10 mouse cellular contexts compared by ENCODE assay signal in genomic region chr9:114842269-114842668, GRCm38 (mm10). TPM values are rescaled to one million over a fixed set of nuclear protein-coding genes. Genes with fewer than 3 reads are reported as not detected.
DNase-seq lines count a peak whose midpoint lies in the region; ATAC-seq and TF ChIP-seq lines count a peak whose summit lies in the region.
"Had no signal": no experiment of that assay in that cellular context is flagged by ENCODE, and none has a peak within 500 bp of the region (broad histone marks: within the 10 kb centered on the region; RNA-seq: fewer than 3 reads in every experiment).

No protein-coding gene starts in this region.

- H3K9ac ChIP-seq in heart, postnatal 0 days (replicated peaks; ENCODE audit: low read depth, low read length) = no peak overlapping the region
- H3K9ac ChIP-seq in heart, embryonic 11.5 days (ENCODE audit: low read depth, low read length) = no peak overlapping the region
- H3K9ac ChIP-seq in embryonic facial prominence, embryonic 15.5 days = no peak overlapping the region
- H3K9ac ChIP-seq in limb, embryonic 14.5 days (ENCODE audit: low read depth, low read length, severe bottlenecking) = no peak overlapping the region
- no peak overlapping the region for H3K9ac ChIP-seq in lung, postnatal 0 days (replicated peaks; ENCODE audit: low read depth)

- WGBS in heart, postnatal 0 days = 81% methylated on average over 7 of the region's 7 CpGs
- 73% methylated on average over 7 of the region's 7 CpGs for WGBS in heart, embryonic 11.5 days (ENCODE audit: insufficient replicate concordance)
- WGBS in embryonic facial prominence, embryonic 15.5 days = 77% methylated on average over 7 of the region's 7 CpGs
- 56% methylated on average over 7 of the region's 7 CpGs for WGBS in limb, embryonic 14.5 days
- WGBS in lung, postnatal 0 days = 61% methylated on average over 7 of the region's 7 CpGs

- no peak overlapping the region for H3K4me3 ChIP-seq in heart, postnatal 0 days (ENCODE audit: low read depth, low read length)
- H3K4me3 ChIP-seq in heart, embryonic 11.5 days (ENCODE audit: low read depth, low read length) = no peak overlapping the region
- H3K4me3 ChIP-seq in embryonic facial prominence, embryonic 15.5 days (replicated peaks) = 0 out of 2 replicates have a peak overlapping the region, but pooled peaks have one; percentile 68
- H3K4me3 ChIP-seq in limb, embryonic 14.5 days (replicated peaks; ENCODE audit: low read length) = no peak overlapping the region; the same call in 1 of the 2 replicates
- peak overlapping the region; percentile 76 for H3K4me3 ChIP-seq in lung, postnatal 0 days (ENCODE audit: low read depth, low read length)
- H3K4me3 ChIP-seq: megakaryocyte, embryonic 14.5 days had no signal

- H3K4me2 ChIP-seq in heart, postnatal 0 days (ENCODE audit: low read depth, low read length) = peak overlapping the region; percentile 98
- no peak overlapping the region; the same call in 1 of the 2 replicates for H3K4me2 ChIP-seq in heart, embryonic 11.5 days
- peak overlapping the region; percentile 99 for H3K4me2 ChIP-seq in embryonic facial prominence, embryonic 15.5 days (replicated peaks)
- 0 out of 2 replicates have a peak overlapping the region, but pooled peaks have one; percentile 98 for H3K4me2 ChIP-seq in limb, embryonic 14.5 days (replicated peaks; ENCODE audit: low read depth, low read length, severe bottlenecking)
- H3K4me2 ChIP-seq in lung, postnatal 0 days (replicated peaks; ENCODE audit: low read depth, low read length) = peak overlapping the region; percentile 97

- no peak for DNase-seq in heart, postnatal 0 days (ENCODE audit: low spot score)
- DNase-seq in limb, embryonic 14.5 days (ENCODE audit: low spot score) = no peak
- peak; percentile 78 for DNase-seq in lung, postnatal 0 days (ENCODE audit: low spot score)
- no peak for DNase-seq in right cerebral cortex, postnatal 14 days
- no peak for DNase-seq in adrenal gland, adult 18-20 months (ENCODE audit: low spot score in 2 of 2)
- DNase-seq: cerebellum, adult 18-20 months had no signal

- TF ChIP-seq POLR2A in limb, embryonic 14.5 days (IDR thresholded peaks at IDR 0.05; ENCODE audit: borderline replicate concordance, extremely low read depth, insufficient read depth, insufficient read length) = no peak

- peak overlapping the region; percentile 30; the same call in 1 of the 2 replicates for H3K27ac ChIP-seq in heart, postnatal 0 days (ENCODE audit: low read depth)
- no peak overlapping the region for H3K27ac ChIP-seq in heart, embryonic 11.5 days (ENCODE audit: low read depth, low read length)
- no peak overlapping the region for H3K27ac ChIP-seq in embryonic facial prominence, embryonic 15.5 days (replicated peaks)
- no peak overlapping the region for H3K27ac ChIP-seq in limb, embryonic 14.5 days (replicated peaks; ENCODE audit: low read depth, low read length)
- H3K27ac ChIP-seq in lung, postnatal 0 days (ENCODE audit: low read length) = peak overlapping the region; percentile 91

- TF ChIP-seq EP300 in heart, postnatal 0 days (IDR thresholded peaks at IDR 0.05; ENCODE audit: low read depth) = no peak
- no peak for TF ChIP-seq EP300 in lung, postnatal 0 days (IDR thresholded peaks at IDR 0.05)

- H3K36me3 ChIP-seq in heart, postnatal 0 days (replicated peaks; ENCODE audit: control insufficient read depth, insufficient read depth, low read length) = no peaks in the 10 kb centered on the region
- no peaks in the 10 kb centered on the region for H3K36me3 ChIP-seq in heart, embryonic 11.5 days (ENCODE audit: control insufficient read depth, insufficient read depth, low read length)
- H3K36me3 ChIP-seq in embryonic facial prominence, embryonic 15.5 days = no peaks in the 10 kb centered on the region
- no peaks in the 10 kb centered on the region for H3K36me3 ChIP-seq in limb, embryonic 14.5 days (ENCODE audit: control insufficient read depth, insufficient read depth, low read length)
- no peaks in the 10 kb centered on the region for H3K36me3 ChIP-seq in lung, postnatal 0 days (ENCODE audit: insufficient read depth, low read length)

- no peaks in the 10 kb centered on the region for H3K9me3 ChIP-seq in heart, postnatal 0 days (replicated peaks; ENCODE audit: control insufficient read depth, low read length)
- H3K9me3 ChIP-seq in heart, embryonic 11.5 days (replicated peaks; ENCODE audit: control insufficient read depth, low read length) = no peaks in the 10 kb centered on the region
- H3K9me3 ChIP-seq in embryonic facial prominence, embryonic 15.5 days (replicated peaks) = no peaks in the 10 kb centered on the region
- no peaks in the 10 kb centered on the region for H3K9me3 ChIP-seq in limb, embryonic 14.5 days (ENCODE audit: control insufficient read depth, low read length)
- no peaks in the 10 kb centered on the region for H3K9me3 ChIP-seq in lung, postnatal 0 days (ENCODE audit: low read length)
- H3K9me3 ChIP-seq: megakaryocyte, embryonic 14.5 days had no signal

- TF ChIP-seq CTCF in heart, postnatal 0 days (IDR thresholded peaks at IDR 0.05; ENCODE audit: low read depth) = no peak
- no peak for TF ChIP-seq CTCF in lung, postnatal 0 days (IDR thresholded peaks at IDR 0.05)

- H3K27me3 ChIP-seq in heart, postnatal 0 days (ENCODE audit: control insufficient read depth, insufficient read depth, low read length) = no peaks in the 10 kb centered on the region
- no peaks in the 10 kb centered on the region for H3K27me3 ChIP-seq in heart, embryonic 11.5 days (ENCODE audit: control insufficient read depth, insufficient read depth, low read length)
- peaks cover 14% of the 10 kb centered on the region; the same call in 1 of the 2 replicates for H3K27me3 ChIP-seq in embryonic facial prominence, embryonic 15.5 days
- no peaks in the 10 kb centered on the region for H3K27me3 ChIP-seq in limb, embryonic 14.5 days (ENCODE audit: control insufficient read depth, insufficient read depth, low read length)
- no peaks in the 10 kb centered on the region for H3K27me3 ChIP-seq in lung, postnatal 0 days (replicated peaks; ENCODE audit: insufficient read depth, low read length)

- H3K4me1 ChIP-seq in heart, postnatal 0 days (ENCODE audit: control insufficient read depth, insufficient read depth) = no peaks in the 10 kb centered on the region
- H3K4me1 ChIP-seq in heart, embryonic 11.5 days (ENCODE audit: control insufficient read depth, insufficient read depth, low read length) = peaks cover 3% of the 10 kb centered on the region; the same call in 1 of the 2 replicates
- H3K4me1 ChIP-seq in embryonic facial prominence, embryonic 15.5 days = peaks cover 18% of the 10 kb centered on the region; the same call in 1 of the 2 replicates
- peaks cover 9% of the 10 kb centered on the region; the same call in 1 of the 2 replicates for H3K4me1 ChIP-seq in limb, embryonic 14.5 days (ENCODE audit: control insufficient read depth, insufficient read depth, low read length)
- peaks cover 5% of the 10 kb centered on the region; the same call in 1 of the 2 replicates for H3K4me1 ChIP-seq in lung, postnatal 0 days (ENCODE audit: insufficient read depth, low read depth, low read length)

- ATAC-seq in heart, postnatal 0 days (ENCODE audit: insufficient read depth, low read depth) = no peak
- ATAC-seq in heart, embryonic 11.5 days (replicated peaks; ENCODE audit: insufficient number of reproducible peaks, low FRiP score, low TSS enrichment) = no peak
- ATAC-seq in embryonic facial prominence, embryonic 15.5 days (ENCODE audit: insufficient number of reproducible peaks, low FRiP score, low TSS enrichment, low read depth) = no peak
- ATAC-seq in limb, embryonic 14.5 days (ENCODE audit: low FRiP score, low read depth) = no peak
- peak; percentile 46 for ATAC-seq in lung, postnatal 0 days
- no peak for ATAC-seq in erythroid progenitor cell, adult 5-6 weeks (replicated peaks; ENCODE audit: low FRiP score, poor library complexity, severe bottlenecking)

RNA-seq across cellular contexts. Expression of gene Cmtm8, which starts 1.7 kb away (rescaled TPM):
- total RNA-seq in heart, postnatal 0 days (2014; rRNA removed; ENCODE audit: low replicate concordance) = 14.8 and 17.5 TPM in 2 replicates
- polyA plus RNA-seq in heart, postnatal 0 days (2015; fragmentation: Nextera tagmentation; extraction: Ambion mirVana) = 13.3 and 14.4 TPM in 2 replicates
- 14.4 and 16.2 TPM in 2 replicates for polyA plus RNA-seq in heart, embryonic 11.5 days (2014; fragmentation: Nextera tagmentation; extraction: Ambion mirVana)
- 25.2 and 25.3 TPM in 2 replicates for polyA plus RNA-seq in embryonic facial prominence, embryonic 15.5 days (2015; fragmentation: Nextera tagmentation; extraction: Ambion mirVana)
- 14.2 and 19.7 TPM in 2 replicates for polyA plus RNA-seq in limb, embryonic 14.5 days (2012; rRNA removed)
- polyA plus RNA-seq in limb, embryonic 14.5 days (2014; fragmentation: Nextera tagmentation; extraction: Ambion mirVana) = 19.2 and 20.5 TPM in 2 replicates
- 130 and 147 TPM in 2 replicates for polyA plus RNA-seq in lung, postnatal 0 days (2015; fragmentation: Nextera tagmentation; extraction: Ambion mirVana)
- 5.4 TPM in 1 of 2 replicates, not detected in the other for total RNA-seq in erythroid progenitor cell, adult 5-6 weeks (2015; ENCODE audit: low replicate concordance)
- not detected in 2 replicates for total RNA-seq in erythroid progenitor cell, adult 5-6 weeks (2017; ENCODE audit: low replicate concordance)
- 1 to 10 TPM; 5.8 to 7.3 TPM for total RNA-seq in adrenal gland, adult 18-20 months (2021)

Comparison
In these comparisons a context has a peak if more than half of its experiments do, and no peak if none do; other contexts are left out.
1. H3K27ac ChIP-seq: peak in heart, postnatal 0 days (single experiment) and lung, postnatal 0 days (single experiment); none in heart, embryonic 11.5 days (single experiment), embryonic facial prominence, embryonic 15.5 days (single experiment) and limb, embryonic 14.5 days (single experiment).
2. H3K4me3 ChIP-seq: peak in embryonic facial prominence, embryonic 15.5 days (single experiment) and lung, postnatal 0 days (single experiment); none in heart, postnatal 0 days (single experiment), heart, embryonic 11.5 days (single experiment) and limb, embryonic 14.5 days (single experiment).